Mouse (Mus musculus): Measurements from ENCODE around the gene Mios.

Gene Mios

DNA sequence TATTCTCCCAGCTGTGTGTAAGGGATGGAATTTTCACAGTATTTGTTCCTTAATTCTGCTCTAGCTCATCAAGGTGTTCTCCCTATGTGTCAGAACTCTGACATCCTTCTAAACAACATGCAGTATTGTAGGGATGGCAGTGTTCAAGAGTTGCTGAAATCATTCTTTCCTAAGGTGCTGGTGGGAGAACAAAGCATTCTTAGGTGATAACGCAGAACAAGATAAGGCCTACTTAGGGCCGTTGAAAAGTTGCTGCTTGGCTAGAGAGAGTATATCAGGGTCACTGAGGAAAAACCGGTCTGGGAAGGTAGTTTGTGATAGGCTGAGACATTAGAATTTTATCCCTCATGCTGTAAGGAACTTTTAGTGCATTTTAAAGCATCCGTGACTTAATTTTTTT lies 67.4 kb downstream of the Mios start:
- DNase-seq (ENCODE audit: extremely low read depth, low read depth, low spot score): no peak

GRCm38 (mm10) chr6:8278426-8279002 lies 69.5 kb downstream of the Mios start:
- DNase-seq (ENCODE audit: extremely low read depth, low read depth, low spot score): no peak

- no peak for DNase-seq (ENCODE audit: extremely low read depth, low read depth, low spot score)
Measured at GRCm38 (mm10) chr6:8283255-8283654, 74.2 kb downstream of the Mios start.

- no peak for DNase-seq (ENCODE audit: extremely low read depth, low read depth, low spot score)
Measured at GRCm38 (mm10) chr6:8285401-8285960, 76.5 kb downstream of the Mios start.

Data from fat pad, adult 2 months (tissue).